Mouse (Mus musculus): ENCODE measurements around the gene Olfr324.

Olfr324 gene

DNA sequence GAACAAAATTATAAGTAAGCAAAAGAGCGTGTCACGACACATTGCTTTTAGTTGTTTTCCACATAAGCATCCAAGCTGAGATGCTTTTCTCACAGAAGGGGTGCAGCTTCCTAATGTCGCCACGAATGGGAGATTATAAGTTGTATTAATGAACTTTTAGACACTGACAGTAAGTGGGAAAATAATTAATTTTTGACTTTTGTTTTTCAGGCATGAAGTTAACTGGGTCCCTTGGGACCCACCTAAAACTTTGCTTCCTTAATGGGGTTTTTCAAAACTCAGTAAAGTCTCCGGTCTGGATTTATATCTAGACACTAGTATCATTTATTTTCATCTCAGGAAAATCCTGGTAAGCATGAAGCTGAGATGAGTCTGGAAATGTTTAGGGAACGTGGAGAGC, at the start of gene Olfr324:
Gene Olfr324, plus strand, starts transcription at position 301 of the 400 bp plus-strand sequence.
- no peak for DNase-seq (ENCODE audit: low read depth, low spot score)

DNA sequence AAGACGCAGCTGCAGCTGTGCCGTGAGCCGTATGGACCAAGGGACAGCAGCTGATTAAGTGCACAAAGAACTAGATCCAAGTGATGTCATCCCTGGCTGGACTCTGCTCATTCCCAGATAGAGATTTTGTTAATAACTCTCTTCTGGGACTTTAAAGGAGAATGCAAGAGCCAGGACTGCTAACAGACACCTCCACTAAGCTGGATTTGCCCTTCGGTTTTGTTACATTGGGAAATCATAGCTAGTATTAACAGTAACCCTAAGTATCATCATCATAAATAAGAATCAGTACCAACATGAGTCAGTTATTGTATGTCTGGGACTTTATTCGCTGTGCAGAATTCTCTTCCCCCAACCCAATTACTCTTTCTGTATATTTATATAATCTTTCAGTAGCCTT, 48.6 kb upstream of the Olfr324 start, which contains the start of gene Olfr329-ps:
Gene Olfr329-ps, minus strand, starts transcription at position 101 of the 400 bp plus-strand sequence.
- DNase-seq (ENCODE audit: low read depth, low spot score) = no peak

DNA sequence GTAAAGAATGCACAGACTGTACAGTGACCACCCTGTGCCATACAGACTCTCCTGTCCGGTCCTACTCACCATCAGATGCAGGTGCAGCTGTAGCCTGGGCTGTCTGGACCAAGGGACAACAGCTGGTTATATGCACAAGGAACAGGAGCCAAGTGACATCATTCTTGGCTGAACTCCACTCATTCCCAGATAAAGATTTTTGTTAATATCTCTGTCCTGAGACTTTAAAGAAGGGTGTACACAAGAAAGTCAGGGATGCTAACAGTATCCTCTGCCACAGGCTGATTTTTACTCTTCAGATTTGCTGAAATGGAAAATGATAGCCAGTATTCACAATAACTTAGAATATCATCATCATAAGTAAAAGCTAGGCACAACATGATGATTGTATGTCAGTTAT, 39.4 kb upstream of the Olfr324 start, which contains the start of gene Olfr328:
Gene Olfr328, minus strand, starts transcription at position 101 of the 400 bp plus-strand sequence.
- DNase-seq (ENCODE audit: low read depth, low spot score) = no peak

DNA sequence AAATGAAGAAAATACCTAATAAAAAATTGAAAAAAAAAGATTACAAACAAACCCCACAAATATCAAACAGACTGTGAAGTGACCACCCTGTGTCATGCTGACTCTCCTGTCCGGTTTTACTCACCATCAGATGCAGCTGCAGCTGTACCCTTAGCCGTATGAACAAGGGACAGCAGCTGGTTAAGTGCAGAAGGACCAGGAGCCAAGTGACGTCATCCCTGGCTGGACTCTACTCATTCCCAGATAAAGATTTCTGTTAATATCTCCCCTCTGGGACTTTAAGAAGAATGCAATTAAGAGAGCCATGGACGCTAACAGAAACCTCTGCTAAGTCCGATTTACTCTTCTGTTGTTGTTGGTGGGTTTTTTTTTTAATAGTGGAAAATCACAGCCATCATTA, 24.5 kb upstream of the Olfr324 start, which contains the start of gene Olfr224:
Gene Olfr224, minus strand, starts transcription at position 149 of the 400 bp plus-strand sequence.
- DNase-seq (ENCODE audit: low read depth, low spot score) = no peak

DNA sequence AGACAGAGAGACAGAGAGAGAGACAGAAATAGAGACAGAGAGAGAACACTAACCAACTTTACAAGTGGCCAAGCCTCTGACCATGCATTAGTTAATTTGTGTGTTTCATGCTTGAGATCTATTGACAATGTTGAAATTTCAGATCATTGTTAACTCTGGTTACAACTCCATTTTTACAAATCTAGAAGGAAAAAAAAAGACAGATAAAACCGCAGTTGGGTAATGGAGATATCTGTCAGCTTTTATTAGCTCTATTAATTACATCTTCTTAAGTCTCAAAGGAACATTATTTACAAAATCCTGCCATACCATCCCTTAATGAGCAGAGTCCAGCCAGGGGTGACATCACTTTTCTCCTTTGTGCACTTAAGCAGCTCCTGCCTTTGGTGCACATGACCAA, 17.5 kb upstream of the Olfr324 start, which contains the start of gene Olfr325:
Gene Olfr325, plus strand, starts transcription at position 301 of the 400 bp plus-strand sequence.
- DNase-seq (ENCODE audit: low read depth, low spot score) = no peak

DNA sequence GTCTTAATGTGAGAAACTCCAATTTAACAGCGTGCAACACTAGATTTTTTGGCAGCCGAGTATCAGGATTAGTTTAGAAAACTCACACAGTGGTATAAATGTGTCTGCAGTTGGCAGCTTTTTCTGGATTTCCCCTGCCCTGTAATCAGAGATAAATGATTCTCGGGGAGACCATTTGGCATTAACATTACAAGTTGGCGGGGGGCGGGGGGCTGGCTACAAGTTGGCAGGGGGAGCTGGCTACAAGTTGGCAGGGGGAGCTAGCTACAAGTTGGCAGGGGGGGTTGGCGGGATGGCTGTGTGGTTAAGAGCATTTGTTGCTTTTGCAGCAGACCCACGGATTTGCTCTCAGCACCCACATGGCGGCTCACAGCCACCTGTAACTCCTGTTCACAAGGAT, 16.3 kb upstream of the Olfr324 start:
- peak; percentile 51 for DNase-seq (ENCODE audit: low read depth, low spot score)

DNA sequence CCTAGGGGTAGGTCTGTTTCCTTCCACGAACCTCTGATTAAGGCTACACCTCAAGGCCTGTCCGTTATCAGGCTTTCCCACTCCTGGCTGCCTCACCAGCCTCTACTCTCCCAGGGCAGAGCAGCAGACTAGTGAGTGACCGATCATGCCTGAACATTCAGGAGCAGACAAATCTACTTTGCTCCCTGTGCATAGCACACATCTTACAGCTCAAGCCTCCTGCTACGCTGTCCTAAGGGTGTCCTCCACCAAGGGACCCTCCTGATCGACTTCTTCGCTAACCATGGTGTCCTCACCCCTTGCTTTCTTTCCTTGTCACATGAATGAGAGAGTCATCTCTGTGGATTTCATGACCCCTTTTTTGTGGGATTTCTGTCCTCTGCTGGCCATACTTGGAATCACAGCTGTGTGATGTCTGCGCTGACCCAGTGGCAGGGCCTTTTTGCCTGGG, 7.0 kb upstream of the Olfr324 start:
- no peak for DNase-seq (ENCODE audit: low read depth, low spot score)

DNA sequence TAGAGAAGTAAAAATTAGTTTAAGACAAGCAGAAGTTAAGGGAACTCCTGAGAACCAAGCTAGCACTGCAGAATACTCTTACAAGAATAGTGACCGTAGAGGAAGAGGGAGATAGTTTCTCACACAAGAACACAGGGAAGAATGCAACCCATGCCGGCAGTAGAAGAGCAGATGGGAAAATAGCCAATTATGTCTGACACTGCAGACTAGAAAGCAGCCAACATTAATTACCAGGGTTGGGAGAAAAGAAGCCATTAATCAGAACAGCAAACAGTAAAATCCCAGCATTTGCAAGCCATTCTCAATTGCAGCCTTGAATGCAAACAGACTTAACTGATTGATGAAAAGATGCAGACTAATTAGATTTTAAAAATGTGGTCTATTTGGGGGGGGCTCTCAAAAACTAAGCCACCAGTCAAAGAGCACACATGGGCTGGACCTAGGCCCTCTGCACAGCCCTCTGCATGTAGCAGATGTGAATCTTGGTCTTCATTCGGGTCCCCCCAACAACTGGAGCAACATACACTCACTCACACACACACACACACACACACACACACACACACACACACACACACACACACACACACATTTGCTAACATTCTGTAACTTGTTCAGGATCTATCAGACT, 6.2 kb upstream of the Olfr324 start:
- peak; percentile 9 for DNase-seq (ENCODE audit: low read depth, low spot score)

DNA sequence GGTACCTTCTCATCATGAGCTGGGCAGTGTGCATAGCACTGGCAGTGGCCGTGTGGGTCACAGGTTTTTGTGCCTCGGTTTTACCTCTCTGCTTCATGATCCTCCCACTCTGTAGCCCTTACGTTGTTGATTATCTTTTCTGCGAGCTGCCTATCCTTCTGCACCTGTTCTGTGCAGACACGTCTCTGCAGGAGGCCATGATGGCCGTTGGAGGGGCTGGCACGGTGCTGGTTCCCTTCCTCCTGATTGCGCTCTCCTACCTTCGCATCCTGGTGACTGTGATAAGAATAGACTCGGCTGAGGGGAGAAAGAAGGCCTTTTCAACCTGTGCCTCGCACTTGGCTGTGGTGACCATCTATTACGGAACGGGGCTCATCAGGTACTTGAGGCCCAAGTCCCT, 2.9 kb downstream of the Olfr324 start:
- no peak for DNase-seq (ENCODE audit: low read depth, low spot score)

DNA sequence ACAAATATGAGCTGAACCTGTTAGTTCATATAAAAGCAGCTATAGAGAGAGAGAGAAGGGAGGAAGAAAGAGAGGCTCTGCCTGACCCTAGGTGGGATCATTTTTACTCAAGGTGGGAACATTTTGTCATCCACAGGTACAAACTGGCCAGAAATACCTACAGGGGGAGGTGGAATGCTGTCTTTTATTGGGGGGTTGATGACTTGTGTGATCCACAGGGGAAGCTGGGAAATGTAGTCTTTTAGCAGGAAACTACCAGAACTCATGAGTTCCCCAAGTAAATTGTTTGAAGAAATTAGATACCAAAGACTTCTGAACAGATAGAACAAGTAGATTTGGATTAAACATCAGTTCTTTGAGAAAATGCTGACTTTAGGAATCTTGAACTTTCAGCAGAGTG, 7.1 kb downstream of the Olfr324 start:
- no peak for DNase-seq (ENCODE audit: low read depth, low spot score)

DNA sequence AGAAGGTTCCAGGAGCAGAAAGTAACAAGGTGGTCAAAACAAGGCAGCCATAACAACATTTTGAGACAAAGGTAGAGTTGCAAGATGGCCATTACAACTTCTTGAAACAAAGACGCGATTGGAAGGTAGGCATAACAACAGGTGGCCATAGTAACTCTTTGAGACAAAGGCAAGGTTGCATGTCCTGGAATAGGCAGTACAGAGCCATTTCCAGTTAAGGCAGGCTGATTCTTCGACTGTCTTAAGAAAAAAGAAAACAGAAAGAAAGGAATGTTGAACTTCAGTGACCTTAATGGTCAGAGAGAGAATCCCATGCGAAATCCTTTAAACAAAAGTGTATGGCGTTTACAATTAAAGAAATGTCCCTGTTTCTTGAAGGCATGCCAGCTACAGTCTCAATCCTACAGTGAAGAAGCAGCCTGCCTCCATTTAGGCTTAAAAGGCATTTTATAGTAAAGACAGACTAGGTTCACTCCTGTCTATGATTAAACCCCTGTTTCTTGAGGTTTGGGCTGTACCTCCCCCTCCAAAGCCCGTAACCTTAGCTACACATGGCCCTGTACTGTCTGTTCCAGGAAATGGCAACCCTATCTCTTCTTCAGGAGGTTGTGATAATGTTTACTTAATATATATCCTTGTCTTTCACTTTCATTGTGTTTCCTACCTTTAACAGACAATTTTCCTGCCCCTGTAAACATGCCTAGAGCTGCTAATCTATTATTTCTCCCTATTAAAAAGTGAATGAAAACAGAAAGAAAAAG, 8.1 kb downstream of the Olfr324 start:
- DNase-seq (ENCODE audit: low read depth, low spot score) = no peak

DNA sequence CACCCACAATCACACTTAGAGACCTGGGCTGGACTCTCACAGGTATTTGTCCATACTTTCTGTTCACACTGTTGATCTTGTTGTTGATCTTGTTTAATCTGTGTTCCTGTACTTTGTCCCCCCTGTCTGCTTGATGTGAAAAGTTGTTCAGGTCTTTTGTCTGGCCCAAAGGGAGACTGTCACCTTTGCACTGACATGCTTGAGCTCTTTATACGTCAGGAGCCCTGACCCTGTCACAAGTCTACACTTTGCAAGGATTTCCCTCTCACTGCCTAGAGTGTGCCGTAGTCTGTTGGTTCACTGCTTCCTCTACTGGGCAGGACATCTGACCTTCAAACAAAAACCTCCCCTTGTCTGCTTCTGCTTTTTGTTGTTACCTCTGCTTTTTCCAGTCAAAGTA, 9.8 kb downstream of the Olfr324 start:
- DNase-seq (ENCODE audit: low read depth, low spot score) = no peak

DNA sequence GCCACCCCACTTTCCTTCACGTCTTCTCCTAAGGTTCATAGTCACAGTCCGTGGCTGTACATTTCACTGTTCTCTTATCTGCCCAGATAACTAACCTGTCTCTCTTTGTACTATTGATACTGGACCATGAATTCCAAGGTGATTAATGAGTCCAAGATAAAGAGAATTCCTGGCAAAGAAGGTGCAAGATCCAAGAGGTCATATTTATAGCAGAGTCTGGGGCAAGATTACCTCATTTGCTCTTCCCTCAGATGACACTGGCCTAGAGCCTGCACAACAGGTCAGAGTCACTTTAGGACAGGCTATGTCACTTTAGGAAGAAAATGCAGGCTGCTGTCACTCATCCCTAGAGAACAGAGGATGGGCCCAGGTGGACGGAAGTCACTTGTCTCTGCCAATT, 10.3 kb downstream of the Olfr324 start:
- DNase-seq (ENCODE audit: low read depth, low spot score) = no peak

DNA sequence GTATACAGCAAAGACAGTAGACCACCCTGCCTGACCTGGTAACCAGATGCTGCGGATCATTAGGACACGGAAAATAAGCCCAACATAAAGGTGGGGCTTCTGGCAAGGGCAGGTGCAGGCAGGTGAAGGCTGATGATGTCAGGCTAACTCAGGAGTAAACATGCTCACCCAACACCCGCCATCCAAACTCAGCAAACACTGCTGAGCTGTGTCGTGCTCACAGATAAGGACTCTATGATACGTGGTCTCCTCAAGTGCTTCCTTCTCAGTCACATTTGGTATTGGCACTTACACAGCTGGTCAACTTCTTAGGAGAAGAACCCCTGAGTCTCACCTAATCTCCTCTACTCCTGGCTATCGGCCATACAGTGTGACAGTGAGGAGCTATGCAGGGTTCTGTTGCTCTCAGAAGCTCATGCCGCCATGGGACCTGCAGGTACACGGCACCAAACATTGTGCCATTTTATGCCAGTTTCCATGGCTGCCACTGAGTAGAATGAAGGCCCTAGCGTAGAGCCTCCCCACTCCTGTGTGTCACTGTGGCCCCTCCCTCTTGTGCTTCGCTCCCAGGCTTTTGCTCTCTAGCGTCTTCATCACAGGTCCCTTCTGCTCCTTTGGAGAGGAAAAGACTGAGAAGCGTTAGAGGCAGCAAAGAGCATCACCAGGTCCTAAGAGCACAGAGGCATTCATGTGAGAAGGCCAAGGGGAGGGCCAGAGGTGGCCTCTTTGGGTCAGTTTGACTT, 11.4 kb downstream of the Olfr324 start:
- no peak for DNase-seq (ENCODE audit: low read depth, low spot score)

DNA sequence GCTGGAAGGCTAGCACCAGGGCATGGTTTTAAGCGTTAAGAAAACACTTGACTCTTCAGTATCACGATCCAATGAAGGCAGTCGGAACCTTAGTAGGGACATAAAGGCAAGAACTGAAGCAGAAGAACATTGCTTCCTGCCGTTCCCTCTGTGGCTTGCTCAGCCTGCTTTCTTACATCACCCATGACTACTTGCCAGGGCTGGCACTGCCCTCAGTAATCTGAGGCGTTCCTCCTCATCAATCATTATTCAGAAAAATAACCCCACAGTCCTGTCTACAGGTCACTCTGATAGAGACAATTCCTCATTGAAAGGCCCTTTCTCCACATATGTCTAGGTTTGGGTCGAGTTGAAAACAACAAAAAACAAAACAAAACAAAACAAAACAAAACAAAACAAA, 12.1 kb downstream of the Olfr324 start:
- no peak for DNase-seq (ENCODE audit: low read depth, low spot score)

DNA sequence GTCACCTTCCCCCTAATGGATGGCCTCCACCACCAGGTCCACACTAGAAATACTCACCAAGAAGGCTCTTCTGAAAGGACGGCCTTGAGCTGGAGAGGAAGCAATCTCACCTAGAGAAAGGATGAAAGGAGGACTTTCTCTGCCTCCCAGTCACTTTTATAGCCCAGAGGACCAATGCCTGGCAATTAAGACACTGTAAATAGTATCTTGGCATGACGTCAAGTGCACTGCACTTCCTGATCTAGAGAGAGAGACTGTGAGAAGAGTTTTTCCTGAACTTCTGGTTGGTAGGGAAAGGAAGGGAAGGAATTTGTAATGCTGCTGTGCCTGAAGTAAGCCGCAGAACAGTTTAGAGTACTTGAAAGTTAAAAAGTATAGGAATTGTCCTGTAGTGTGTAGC, 18.4 kb downstream of the Olfr324 start:
- no peak for DNase-seq (ENCODE audit: low read depth, low spot score)

DNA sequence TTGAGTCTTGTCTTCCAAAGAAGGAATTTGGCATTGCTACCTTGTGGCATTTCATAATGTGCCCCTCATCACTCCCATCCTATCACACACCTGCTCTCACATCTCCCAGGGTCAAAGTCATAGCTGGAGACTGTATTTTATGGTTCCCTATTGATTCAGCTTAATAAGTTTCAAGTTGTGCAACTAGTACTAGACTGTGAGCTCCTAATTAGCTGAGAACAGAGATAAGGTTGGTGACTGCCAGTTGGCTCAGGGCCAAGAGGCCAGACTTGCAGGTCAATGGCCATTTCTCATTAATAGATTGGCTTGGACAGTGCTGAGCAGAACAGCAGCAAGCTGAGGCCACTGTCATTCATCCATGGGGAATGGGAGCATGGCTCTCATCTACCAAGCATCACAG, 19.6 kb downstream of the Olfr324 start:
- no peak for DNase-seq (ENCODE audit: low read depth, low spot score)

DNA sequence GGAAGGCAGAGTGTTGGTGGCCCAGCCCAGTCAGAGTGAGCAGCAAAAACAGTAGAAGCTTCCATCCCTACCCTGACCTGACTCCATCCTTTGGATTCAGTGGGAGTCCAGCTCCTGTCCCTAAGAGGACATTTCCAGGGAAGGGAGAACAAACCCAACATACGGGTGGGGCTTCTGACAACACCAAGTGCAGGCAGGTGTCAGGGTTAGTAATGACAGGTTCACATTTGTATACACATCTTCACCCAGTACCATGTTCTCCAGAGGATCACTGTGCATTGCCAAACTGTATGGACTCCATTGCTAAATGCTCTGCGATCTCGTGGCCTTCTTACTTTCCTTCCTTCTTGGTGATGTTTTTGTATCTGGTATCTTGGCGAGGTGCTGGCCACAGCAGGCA, 21.1 kb downstream of the Olfr324 start, which contains the start of gene 2210407C18Rik:
Gene 2210407C18Rik, minus strand, starts transcription at position 101 of the 400 bp plus-strand sequence.
- DNase-seq (ENCODE audit: low read depth, low spot score) = no peak

DNA sequence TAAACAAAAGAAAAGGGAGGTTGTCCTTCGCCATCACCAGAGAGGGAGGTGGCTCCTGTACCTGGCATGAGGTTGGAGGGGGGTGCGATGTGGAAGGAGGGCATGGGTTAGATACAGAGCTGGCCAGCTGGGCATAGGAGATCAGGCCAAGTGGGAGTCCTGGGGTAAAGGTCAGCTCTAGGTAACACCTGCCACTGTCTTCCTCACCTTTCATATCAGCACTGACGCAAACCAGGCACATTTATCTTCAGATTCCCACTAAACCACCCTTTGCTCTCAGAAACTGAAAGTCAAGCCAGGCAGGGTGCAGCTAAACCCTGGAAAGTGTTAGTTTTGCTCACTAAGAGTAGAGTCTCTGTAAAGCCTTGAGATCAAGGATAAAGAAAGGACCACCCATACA, 23.5 kb downstream of the Olfr324 start:
- no peak for DNase-seq (ENCODE audit: low read depth, low spot score)

DNA sequence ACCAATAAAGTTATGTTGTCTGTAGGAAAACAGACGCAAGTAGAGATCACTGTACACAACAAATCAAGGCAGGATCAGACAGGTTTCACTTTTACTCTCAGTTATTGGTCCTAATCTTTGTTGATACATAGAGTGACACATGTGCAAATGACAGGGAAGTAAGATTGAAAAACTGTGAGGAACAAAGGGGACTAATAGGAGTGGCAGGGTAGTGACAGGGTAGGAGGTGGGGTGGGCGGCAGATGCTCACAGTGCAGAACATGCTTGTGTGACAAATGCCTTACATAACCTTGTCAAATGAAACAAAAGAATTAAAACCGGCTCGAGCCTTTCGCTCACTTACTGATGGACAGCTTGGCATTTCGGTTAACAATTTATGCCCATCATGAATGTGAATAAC, 23.9 kb downstream of the Olfr324 start:
- DNase-seq (ENCODE audit: low read depth, low spot score) = peak; percentile 10

DNA sequence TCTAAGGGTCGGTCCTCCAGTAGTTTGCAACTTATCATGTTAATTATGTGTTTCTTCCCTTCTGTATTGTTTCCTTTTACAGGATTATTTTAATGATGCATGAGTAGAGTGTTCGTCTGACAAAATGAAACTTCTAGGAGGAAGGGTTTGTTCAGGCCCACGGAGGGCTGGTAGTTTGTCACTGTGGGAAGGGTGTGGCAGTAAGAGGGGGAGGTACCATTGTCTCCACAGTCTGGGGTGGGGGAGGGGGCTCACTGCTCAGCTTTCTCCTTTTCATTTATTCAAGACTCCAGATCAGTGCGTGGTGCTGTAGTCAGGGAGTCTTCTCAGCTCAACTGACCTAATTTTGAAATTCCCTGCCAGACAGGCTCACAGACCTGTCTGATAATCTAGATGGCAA, 31.2 kb downstream of the Olfr324 start:
- DNase-seq (ENCODE audit: low read depth, low spot score) = no peak

DNA sequence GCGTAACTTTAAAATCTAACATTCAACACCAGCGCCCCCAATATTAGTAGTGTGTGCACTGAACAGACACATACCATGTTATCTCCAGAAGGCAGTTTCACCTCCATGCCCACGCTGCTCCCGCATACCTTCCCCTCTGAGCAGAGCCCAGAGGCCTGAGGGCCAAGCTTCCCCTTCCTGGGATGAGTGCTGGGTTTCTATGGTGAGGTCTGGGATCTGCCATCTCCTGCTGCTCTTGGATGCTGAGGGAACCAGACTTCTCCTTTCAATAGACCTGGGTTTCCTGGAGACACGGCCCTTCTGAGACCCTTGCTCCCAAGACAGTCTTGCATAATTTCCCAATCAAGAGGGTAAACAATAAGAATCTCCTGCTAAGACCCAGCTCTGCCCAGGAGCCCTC, 35.5 kb downstream of the Olfr324 start, which contains the start of gene Olfr323:
Gene Olfr323, minus strand, starts transcription at position 101 of the 400 bp plus-strand sequence.
- DNase-seq (ENCODE audit: low read depth, low spot score) = no peak
